Mouse (Mus musculus): ENCODE measurements around the gene Igfbp1. TPM values are rescaled to one million over a fixed set of nuclear protein-coding genes. Genes with fewer than 3 reads are reported as not detected.

Igfbp1 gene
- polyA plus RNA-seq, 1 experiment from 2014 or later: 0.37 TPM

DNA sequence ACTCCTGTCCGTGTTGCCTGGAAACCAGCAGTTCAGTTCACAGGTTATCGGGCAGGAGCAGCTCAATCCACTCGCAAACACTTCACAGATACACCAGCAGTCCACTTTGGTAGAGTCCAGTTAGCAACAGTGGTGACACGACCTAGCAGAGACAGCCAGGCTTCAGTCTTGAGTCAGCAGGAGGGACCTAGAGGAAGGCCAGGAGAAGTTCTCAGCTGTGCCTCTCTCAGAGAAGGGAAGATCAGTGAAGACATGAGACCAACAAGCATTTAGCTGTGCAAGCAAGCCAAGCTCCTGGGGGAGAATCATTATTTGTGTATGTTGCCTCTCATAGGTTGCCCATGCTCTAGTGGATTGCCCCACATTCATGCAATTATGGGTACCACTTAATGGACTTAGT, 30.5 kb downstream of the Igfbp1 start:
- Histone ChIP-seq H3K4me3 (ENCODE audit: low read depth, low read length) (no peak overlapping the region), H3K4me2 (ENCODE audit: low read depth, severe bottlenecking) (no peak overlapping the region), H3K27me3 (ENCODE audit: control insufficient read depth, insufficient read depth, low read length) (no peaks in the 10 kb centered on the region), H3K36me3 (ENCODE audit: control insufficient read depth, insufficient read depth, low read length) (no peaks in the 10 kb centered on the region), H3K9ac (ENCODE audit: low read length) (no peak overlapping the region), H3K4me1 (ENCODE audit: control insufficient read depth, insufficient read depth, low read length) (no peaks in the 10 kb centered on the region), H3K9me3 (ENCODE audit: control insufficient read depth, low read length) (no peaks in the 10 kb centered on the region), H3K27ac (replicated peaks; ENCODE audit: low read depth, low read length) (no peak overlapping the region)
- WGBS: 85% methylated on average over 4 of the region's 4 CpGs
- no peak for DNase-seq (ENCODE audit: low spot score)
- no peak for ATAC-seq (ENCODE audit: insufficient number of reproducible peaks, low FRiP score, low TSS enrichment, low read depth)

GRCm38 (mm10) chr11:7230000-7230399, 32.4 kb downstream of the Igfbp1 start:
- no peaks in the 10 kb centered on the region for H3K4me1 ChIP-seq (ENCODE audit: control insufficient read depth, insufficient read depth, low read length)
- H3K27me3 ChIP-seq (ENCODE audit: control insufficient read depth, insufficient read depth, low read length): no peaks in the 10 kb centered on the region
- ATAC-seq (ENCODE audit: insufficient number of reproducible peaks, low FRiP score, low TSS enrichment, low read depth) (no peak), DNase-seq (ENCODE audit: low spot score) (no peak)
- H3K9me3 ChIP-seq (ENCODE audit: control insufficient read depth, low read length): no peaks in the 10 kb centered on the region
- H3K36me3 ChIP-seq (ENCODE audit: control insufficient read depth, insufficient read depth, low read length): no peaks in the 10 kb centered on the region
- no peak overlapping the region for H3K9ac ChIP-seq (ENCODE audit: low read length)
- 89% methylated on average over 4 of the region's 4 CpGs for WGBS
- H3K27ac ChIP-seq (replicated peaks; ENCODE audit: low read depth, low read length): no peak overlapping the region
- no peak overlapping the region for H3K4me2 ChIP-seq (ENCODE audit: low read depth, severe bottlenecking)
- no peak overlapping the region for H3K4me3 ChIP-seq (ENCODE audit: low read depth, low read length)

- H3K27me3 ChIP-seq (ENCODE audit: control insufficient read depth, insufficient read depth, low read length): no peaks in the 10 kb centered on the region
- no peak overlapping the region for H3K4me2 ChIP-seq (ENCODE audit: low read depth, severe bottlenecking)
- WGBS: 91% methylated on average over 4 of the region's 4 CpGs
- ATAC-seq (ENCODE audit: insufficient number of reproducible peaks, low FRiP score, low TSS enrichment, low read depth) (no peak), DNase-seq (ENCODE audit: low spot score) (no peak)
- no peak overlapping the region for H3K4me3 ChIP-seq (ENCODE audit: low read depth, low read length)
- no peak overlapping the region for H3K27ac ChIP-seq (replicated peaks; ENCODE audit: low read depth, low read length)
- no peaks in the 10 kb centered on the region for H3K36me3 ChIP-seq (ENCODE audit: control insufficient read depth, insufficient read depth, low read length)
- H3K4me1 ChIP-seq (ENCODE audit: control insufficient read depth, insufficient read depth, low read length): no peaks in the 10 kb centered on the region
- H3K9me3 ChIP-seq (ENCODE audit: control insufficient read depth, low read length): no peaks in the 10 kb centered on the region
- no peak overlapping the region for H3K9ac ChIP-seq (ENCODE audit: low read length)
These were observed 34.4 kb downstream of the Igfbp1 start for GRCm38 (mm10) chr11:7231958-7232357.

- Histone ChIP-seq H3K36me3 (ENCODE audit: control insufficient read depth, insufficient read depth, low read length) (no peaks in the 10 kb centered on the region), H3K27ac (replicated peaks; ENCODE audit: low read depth, low read length) (no peak overlapping the region), H3K4me3 (ENCODE audit: low read depth, low read length) (no peak overlapping the region), H3K9me3 (ENCODE audit: control insufficient read depth, low read length) (no peaks in the 10 kb centered on the region), H3K9ac (ENCODE audit: low read length) (no peak overlapping the region), H3K4me1 (ENCODE audit: control insufficient read depth, insufficient read depth, low read length) (no peaks in the 10 kb centered on the region), H3K27me3 (ENCODE audit: control insufficient read depth, insufficient read depth, low read length) (no peaks in the 10 kb centered on the region), H3K4me2 (ENCODE audit: low read depth, severe bottlenecking) (no peak overlapping the region)
- ATAC-seq (ENCODE audit: insufficient number of reproducible peaks, low FRiP score, low TSS enrichment, low read depth) (no peak), DNase-seq (ENCODE audit: low spot score) (no peak)
- WGBS: 86% methylated on average over 2 of the region's 2 CpGs
These were observed 35.8 kb downstream of the Igfbp1 start for GRCm38 (mm10) chr11:7233333-7233732.

- H3K27ac ChIP-seq (replicated peaks; ENCODE audit: low read depth, low read length): no peak overlapping the region
- no peaks in the 10 kb centered on the region for H3K27me3 ChIP-seq (ENCODE audit: control insufficient read depth, insufficient read depth, low read length)
- no peaks in the 10 kb centered on the region for H3K4me1 ChIP-seq (ENCODE audit: control insufficient read depth, insufficient read depth, low read length)
- no peak overlapping the region for H3K4me3 ChIP-seq (ENCODE audit: low read depth, low read length)
- no peak overlapping the region for H3K9ac ChIP-seq (ENCODE audit: low read length)
- ATAC-seq (ENCODE audit: insufficient number of reproducible peaks, low FRiP score, low TSS enrichment, low read depth) (no peak), DNase-seq (ENCODE audit: low spot score) (no peak)
- WGBS: 91% methylated on average over 1 of the region's 1 CpGs
- no peaks in the 10 kb centered on the region for H3K36me3 ChIP-seq (ENCODE audit: control insufficient read depth, insufficient read depth, low read length)
- H3K4me2 ChIP-seq (ENCODE audit: low read depth, severe bottlenecking): no peak overlapping the region
- H3K9me3 ChIP-seq (ENCODE audit: control insufficient read depth, low read length): no peaks in the 10 kb centered on the region
These were observed 36.9 kb downstream of the Igfbp1 start for GRCm38 (mm10) chr11:7234436-7234835.

GRCm38 (mm10) chr11:7234981-7235609, 37.5 kb downstream of the Igfbp1 start:
- DNase-seq (ENCODE audit: low spot score) (no peak), ATAC-seq (ENCODE audit: insufficient number of reproducible peaks, low FRiP score, low TSS enrichment, low read depth) (no peak)
- H3K9me3 ChIP-seq (ENCODE audit: control insufficient read depth, low read length): no peaks in the 10 kb centered on the region
- H3K4me3 ChIP-seq (ENCODE audit: low read depth, low read length): no peak overlapping the region
- no peaks in the 10 kb centered on the region for H3K36me3 ChIP-seq (ENCODE audit: control insufficient read depth, insufficient read depth, low read length)
- WGBS: 68% methylated on average over 3 of the region's 3 CpGs
- H3K27ac ChIP-seq (replicated peaks; ENCODE audit: low read depth, low read length): no peak overlapping the region
- no peak overlapping the region for H3K9ac ChIP-seq (ENCODE audit: low read length)
- no peaks in the 10 kb centered on the region for H3K27me3 ChIP-seq (ENCODE audit: control insufficient read depth, insufficient read depth, low read length)
- H3K4me1 ChIP-seq (ENCODE audit: control insufficient read depth, insufficient read depth, low read length): no peaks in the 10 kb centered on the region
- H3K4me2 ChIP-seq (ENCODE audit: low read depth, severe bottlenecking): no peak overlapping the region

DNA sequence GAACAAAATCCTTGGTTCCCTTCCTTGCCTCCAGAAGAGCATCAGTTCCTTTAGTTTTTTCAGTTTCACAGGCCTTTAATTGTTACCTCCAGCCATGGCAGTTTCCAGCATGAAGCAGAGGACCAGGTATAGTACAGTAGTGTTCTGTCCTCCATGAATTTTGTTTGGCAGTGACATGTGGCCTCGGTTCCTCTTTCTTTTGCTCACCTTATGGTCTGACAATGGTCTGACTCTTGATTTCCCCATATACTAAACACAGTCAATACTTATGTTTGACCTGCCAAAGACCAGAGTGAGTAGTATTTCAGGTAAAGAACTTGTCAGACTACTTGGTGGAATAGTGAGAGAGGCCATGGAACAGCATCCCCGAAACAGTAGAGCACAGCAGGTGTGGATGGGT, 39.2 kb downstream of the Igfbp1 start:
- Histone ChIP-seq H3K27me3 (ENCODE audit: control insufficient read depth, insufficient read depth, low read length) (no peaks in the 10 kb centered on the region), H3K9me3 (ENCODE audit: control insufficient read depth, low read length) (no peaks in the 10 kb centered on the region), H3K4me1 (ENCODE audit: control insufficient read depth, insufficient read depth, low read length) (no peaks in the 10 kb centered on the region), H3K4me3 (ENCODE audit: low read depth, low read length) (no peak overlapping the region), H3K4me2 (ENCODE audit: low read depth, severe bottlenecking) (no peak overlapping the region), H3K36me3 (ENCODE audit: control insufficient read depth, insufficient read depth, low read length) (no peaks in the 10 kb centered on the region), H3K9ac (ENCODE audit: low read length) (no peak overlapping the region), H3K27ac (replicated peaks; ENCODE audit: low read depth, low read length) (no peak overlapping the region)
- WGBS: 81% methylated on average over 2 of the region's 2 CpGs
- DNase-seq (ENCODE audit: low spot score) (no peak), ATAC-seq (ENCODE audit: insufficient number of reproducible peaks, low FRiP score, low TSS enrichment, low read depth) (no peak)

DNA sequence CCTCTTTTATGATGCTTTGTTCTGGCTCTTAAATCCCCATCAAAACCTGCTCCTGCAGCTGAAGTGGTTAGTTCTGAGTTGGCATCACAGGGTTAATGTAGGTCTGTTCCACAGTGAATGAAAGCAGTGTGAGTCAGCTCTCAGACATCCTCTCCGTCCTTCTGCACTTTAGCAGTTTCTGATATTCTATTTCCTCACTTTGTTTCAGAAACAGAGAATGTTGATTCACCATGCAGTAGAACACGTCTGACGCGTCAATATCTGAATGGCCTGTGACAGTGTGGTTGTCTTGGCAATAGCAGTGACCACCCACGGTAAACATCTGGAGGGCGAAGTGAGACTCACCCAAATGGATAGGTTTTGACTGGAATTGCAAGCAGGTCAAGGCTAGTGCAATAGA, 40.1 kb downstream of the Igfbp1 start:
- no peaks in the 10 kb centered on the region for H3K9me3 ChIP-seq (ENCODE audit: control insufficient read depth, low read length)
- 87% methylated on average over 6 of the region's 6 CpGs for whole genome bisulfite sequencing

GRCm38 (mm10) chr11:7238546-7238945, 41.0 kb downstream of the Igfbp1 start:
- H3K9ac ChIP-seq (ENCODE audit: low read length): no peak overlapping the region
- ATAC-seq (ENCODE audit: insufficient number of reproducible peaks, low FRiP score, low TSS enrichment, low read depth) (no peak), DNase-seq (ENCODE audit: low spot score) (no peak)
- no peaks in the 10 kb centered on the region for H3K36me3 ChIP-seq (ENCODE audit: control insufficient read depth, insufficient read depth, low read length)
- H3K4me1 ChIP-seq (ENCODE audit: control insufficient read depth, insufficient read depth, low read length): no peaks in the 10 kb centered on the region
- H3K27ac ChIP-seq (replicated peaks; ENCODE audit: low read depth, low read length): no peak overlapping the region
- WGBS: 92% methylated on average over 6 of the region's 6 CpGs
- no peaks in the 10 kb centered on the region for H3K27me3 ChIP-seq (ENCODE audit: control insufficient read depth, insufficient read depth, low read length)
- no peak overlapping the region for H3K4me2 ChIP-seq (ENCODE audit: low read depth, severe bottlenecking)
- no peaks in the 10 kb centered on the region for H3K9me3 ChIP-seq (ENCODE audit: control insufficient read depth, low read length)
- H3K4me3 ChIP-seq (ENCODE audit: low read depth, low read length): no peak overlapping the region

More for the DNA sequence above, 40.1 kb downstream of the Igfbp1 start:
- no peak overlapping the region for H3K4me3 ChIP-seq (ENCODE audit: low read depth, low read length)
- no peak for DNase-seq (ENCODE audit: low spot score)
- no peaks in the 10 kb centered on the region for H3K4me1 ChIP-seq (ENCODE audit: control insufficient read depth, insufficient read depth, low read length)
- no peaks in the 10 kb centered on the region for H3K36me3 ChIP-seq (ENCODE audit: control insufficient read depth, insufficient read depth, low read length)
- ATAC-seq (ENCODE audit: insufficient number of reproducible peaks, low FRiP score, low TSS enrichment, low read depth): no peak
- H3K27ac ChIP-seq (replicated peaks; ENCODE audit: low read depth, low read length): no peak overlapping the region
- no peaks in the 10 kb centered on the region for H3K27me3 ChIP-seq (ENCODE audit: control insufficient read depth, insufficient read depth, low read length)
- no peak overlapping the region for H3K9ac ChIP-seq (ENCODE audit: low read length)
- no peak overlapping the region for H3K4me2 ChIP-seq (ENCODE audit: low read depth, severe bottlenecking)
